Mouse (Mus musculus): ENCODE measurements at regions not wholly inside any gene's neighbourhood (a gene's known extent, or its start where the extent isn't known, plus 50 kb on each side); places are given as distances from the start of the nearest gene placed in this dataset.

- TF ChIP-seq CTCF (IDR thresholded peaks at IDR 0.05; ENCODE audit: low read depth): no peak
- no peak for TF ChIP-seq EP300 (IDR thresholded peaks at IDR 0.05; ENCODE audit: low read depth)
These were observed 68.3 kb upstream of the Cdkn3 start for GRCm38 (mm10) chr14:46692067-46692466.

All from heart, postnatal 0 days (tissue).